Mouse (Mus musculus) thymus, adult 2 months (tissue): ENCODE results near the gene Ankrd13d. TPM values are rescaled to one million over a fixed set of nuclear protein-coding genes. Genes with fewer than 3 reads are reported as not detected.
A peak's percentile ranks its signal among the peaks of the same experiment; 100 is the strongest.

Experiments used
- DNase-seq: peaks from one replicate; pipeline ENCODE4 v3.0.0; 2021
- H3K27ac ChIP-seq: fragments of 200-500 bp; 2 replicates; pipeline ENCODE4 v1.5.1; 2012; ENCODE audit warnings: low read length, control low read depth; ENCODE audit not compliant: control insufficient read depth, insufficient read depth
- H3K27me3 ChIP-seq: fragments of 200-500 bp; 2 replicates; pipeline ENCODE4 v1.6.1; 2012; ENCODE audit warnings: mild to moderate bottlenecking, low read length, moderate library complexity, mixed read lengths; ENCODE audit not compliant: control insufficient read depth, insufficient read depth
- H3K36me3 ChIP-seq: fragments of 200-500 bp; 2 replicates; pipeline ENCODE4 v1.6.1; 2012; ENCODE audit warnings: mild to moderate bottlenecking, low read length, moderate library complexity; ENCODE audit not compliant: control insufficient read depth, insufficient read depth
- H3K4me1 ChIP-seq: fragments of 200-500 bp; replicated peaks from 2 replicates; pipeline ENCODE4 v1.6.1; 2012; ENCODE audit warnings: low read length; ENCODE audit not compliant: control insufficient read depth, insufficient read depth
- H3K4me3 ChIP-seq: fragments of 200-500 bp; 2 replicates; pipeline ENCODE4 v1.5.1; 2012; ENCODE audit warnings: mild to moderate bottlenecking, low read length, control low read depth, moderate library complexity; ENCODE audit not compliant: control insufficient read depth, insufficient read depth
- CTCF ChIP-seq: fragments of 200-500 bp; IDR thresholded peaks from 2 replicates; pipeline ENCODE4 v1.5.1; 2012; ENCODE audit warnings: mild to moderate bottlenecking, control low read depth, low read length, moderate library complexity, borderline replicate concordance; ENCODE audit not compliant: control insufficient read depth, poor library complexity, insufficient read depth; ENCODE audit errors: extremely low read depth
- POLR2A ChIP-seq: fragments of 200-500 bp; IDR thresholded peaks from 2 replicates; pipeline ENCODE4 v1.6.1; 2012; ENCODE audit warnings: mild to moderate bottlenecking, low read length, control low read depth, moderate library complexity; ENCODE audit not compliant: control insufficient read depth, poor library complexity, insufficient read depth; ENCODE audit errors: extremely low read depth
- WGBS: fragments of 180-500 bp; shearing (Covaris S2); methylation state at CpG from one replicate; pipeline ENCODE4 v1.1.7; 2018; 5-methylcytosine and 5-hydroxymethylcytosine counted together
- polyA plus RNA-seq: library from polyadenylated mRNA; depleted of rRNA; stranded (reverse); fragments of >200 nt; gene quantifications from 2 replicates; pipeline ENCODE4 v1.2.3, GENCODE M21; 2012

The Ankrd13d gene
- polyA plus RNA-seq, 1 experiment, result 56.0 TPM

GRCm38 (mm10) chr19:4322134-4322533 lies 39.2 kb upstream of the Ankrd13d start:
- H3K4me3 ChIP-seq, result no peak overlapping the region
- TF ChIP-seq POLR2A (no peak), CTCF (no peak)
- no peak overlapping the region for H3K27ac ChIP-seq
- no peaks in the 10 kb centered on the region for H3K27me3 ChIP-seq
- WGBS, result 91% methylated on average over 3 of the region's 3 CpGs
- peaks cover 98% of the 10 kb centered on the region for H3K36me3 ChIP-seq
- no peak for DNase-seq
- H3K4me1 ChIP-seq, result no peaks in the 10 kb centered on the region

- Histone ChIP-seq H3K4me1 (no peaks in the 10 kb centered on the region), H3K27me3 (no peaks in the 10 kb centered on the region), H3K36me3 (peaks cover 98% of the 10 kb centered on the region), H3K4me3 (no peak overlapping the region), H3K27ac (no peak overlapping the region)
- WGBS, result 94% methylated on average over 1 of the region's 1 CpGs
- no peak for DNase-seq
- TF ChIP-seq CTCF (no peak), POLR2A (no peak)
Observed at GRCm38 (mm10) chr19:4321622-4322021, 38.7 kb upstream of the Ankrd13d start.

- no peak overlapping the region for H3K27ac ChIP-seq
- H3K27me3 ChIP-seq, result no peaks in the 10 kb centered on the region
- WGBS, result 89% methylated on average over 4 of the region's 4 CpGs
- DNase-seq, result no peak
- no peaks in the 10 kb centered on the region for H3K4me1 ChIP-seq
- H3K36me3 ChIP-seq, result peaks cover 80% of the 10 kb centered on the region
- TF ChIP-seq CTCF (no peak), POLR2A (no peak)
- no peak overlapping the region for H3K4me3 ChIP-seq
Observed at GRCm38 (mm10) chr19:4319272-4319671, 36.3 kb upstream of the Ankrd13d start.

DNA sequence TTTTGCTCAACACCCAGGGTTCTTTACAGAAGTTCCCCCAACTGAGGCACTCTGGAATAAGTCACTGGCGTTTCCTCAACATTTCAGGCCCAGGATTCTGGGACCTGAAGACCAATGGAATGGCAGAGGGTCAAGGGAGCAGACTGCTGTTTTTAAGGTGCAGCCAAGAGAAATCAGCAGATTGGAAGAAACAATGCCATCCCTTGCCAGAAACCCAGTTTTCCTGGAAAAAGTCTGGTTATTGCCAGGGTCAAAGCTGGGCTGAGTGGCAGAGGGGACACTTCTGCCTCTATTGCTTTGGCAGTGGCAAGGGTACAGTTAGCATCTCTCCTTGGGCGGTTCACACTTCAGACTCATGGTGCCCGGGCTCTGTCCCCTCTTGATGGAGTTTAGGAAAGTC lies 34.2 kb upstream of the Ankrd13d start:
- WGBS, result 94% methylated on average over 3 of the region's 3 CpGs
- DNase-seq, result no peak
- H3K36me3 ChIP-seq, result peaks cover 61% of the 10 kb centered on the region
- H3K4me1 ChIP-seq, result no peaks in the 10 kb centered on the region
- no peak for TF ChIP-seq POLR2A
- TF ChIP-seq CTCF, result no peak
- no peak overlapping the region for H3K4me3 ChIP-seq
- no peak overlapping the region for H3K27ac ChIP-seq
- no peaks in the 10 kb centered on the region for H3K27me3 ChIP-seq

DNA sequence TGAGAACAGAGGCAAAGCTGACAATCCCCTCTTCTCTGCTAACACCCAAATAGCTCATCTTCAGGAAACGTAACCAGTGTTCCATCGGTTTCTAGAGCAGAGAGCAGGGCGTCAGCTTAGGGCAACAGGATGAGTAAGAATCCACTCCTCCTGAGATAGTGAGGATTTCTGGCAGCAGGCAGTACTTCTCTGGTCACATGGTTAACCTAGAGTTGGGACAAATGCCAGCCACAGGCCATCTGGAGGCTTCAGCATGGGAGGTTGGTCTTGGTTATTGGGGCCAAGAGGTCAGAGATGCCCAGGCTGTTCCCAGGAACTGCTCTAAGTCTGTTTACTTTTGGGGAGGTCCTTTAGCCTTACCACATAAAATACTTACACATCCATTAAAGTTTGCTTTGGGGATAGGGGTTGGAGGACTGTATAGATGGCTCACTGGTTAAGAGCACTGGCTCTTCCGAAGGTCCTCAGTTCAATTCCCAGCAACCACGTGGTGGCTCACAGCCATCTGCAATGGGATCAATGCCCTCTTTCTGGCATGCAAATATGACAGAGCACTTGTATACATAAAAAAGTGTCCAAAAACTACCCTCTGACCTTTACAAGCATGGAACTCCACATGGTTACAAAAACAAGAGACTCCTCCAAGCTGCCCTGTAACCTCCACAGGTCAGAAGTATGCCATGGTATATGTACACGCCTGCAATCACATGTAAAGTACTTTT lies 32.4 kb upstream of the Ankrd13d start:
- no peak overlapping the region for H3K27ac ChIP-seq
- no peak for DNase-seq
- peaks cover 43% of the 10 kb centered on the region for H3K36me3 ChIP-seq

GRCm38 (mm10) chr19:4309776-4310185 lies 26.8 kb upstream of the Ankrd13d start:
- H3K27ac ChIP-seq, result no peak overlapping the region
- H3K36me3 ChIP-seq, result no peaks in the 10 kb centered on the region
- no peak for TF ChIP-seq CTCF
- TF ChIP-seq POLR2A, result no peak
- peaks cover 4% of the 10 kb centered on the region; the same call in 1 of the 2 replicates for H3K4me1 ChIP-seq
- H3K27me3 ChIP-seq, result no peaks in the 10 kb centered on the region
- no peak overlapping the region for H3K4me3 ChIP-seq
- peak; percentile 62 for DNase-seq

More for the DNA sequence above, 32.4 kb upstream of the Ankrd13d start:
- H3K4me3 ChIP-seq, result no peak overlapping the region
- 93% methylated on average over 6 of the region's 6 CpGs for WGBS
- no peaks in the 10 kb centered on the region for H3K27me3 ChIP-seq
- TF ChIP-seq CTCF (no peak), POLR2A (no peak)
- no peaks in the 10 kb centered on the region for H3K4me1 ChIP-seq
